Mouse (Mus musculus): ENCODE measurements at regions not wholly inside any gene's neighbourhood (a gene's known extent, or its start where the extent isn't known, plus 50 kb on each side); places are given as distances from the start of the nearest gene placed in this dataset.

GRCm38 (mm10) chr15:56604266-56604665 lies 873.2 kb downstream of the Slc22a22 start:
- no peak for DNase-seq (ENCODE audit: extremely low spot score in 1 of 2, low spot score in 1 of 2)

GRCm38 (mm10) chr15:56592656-56593055 lies 884.8 kb downstream of the Slc22a22 start:
- DNase-seq (ENCODE audit: extremely low spot score in 1 of 2, low spot score in 1 of 2): no peak

GRCm38 (mm10) chr15:56580745-56581515 lies 896.5 kb downstream of the Slc22a22 start:
- no peak for DNase-seq (ENCODE audit: extremely low spot score in 1 of 2, low spot score in 1 of 2)

GRCm38 (mm10) chr15:56563192-56563591 lies 914.2 kb downstream of the Slc22a22 start:
- DNase-seq (ENCODE audit: extremely low spot score in 1 of 2, low spot score in 1 of 2): no peak

DNA sequence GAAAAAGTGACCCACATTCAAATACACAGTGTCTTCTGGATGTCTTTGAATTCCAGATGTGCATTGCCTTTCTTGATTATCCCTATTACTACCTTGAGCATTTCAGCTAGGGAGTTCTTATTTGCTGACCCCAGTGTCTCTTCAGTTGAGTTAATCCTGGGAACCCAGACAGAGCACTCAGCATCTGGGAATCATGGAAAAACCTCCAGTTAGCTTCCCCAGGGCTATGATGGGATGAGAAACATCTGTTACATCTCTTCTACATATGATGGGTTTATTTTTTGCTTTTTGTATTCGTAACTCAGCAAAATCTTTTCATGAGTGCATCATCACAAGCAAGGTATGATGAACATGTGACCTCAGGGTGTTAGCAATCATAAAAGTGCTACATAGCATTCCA lies 914.6 kb downstream of the Slc22a22 start:
- no peak for DNase-seq (ENCODE audit: extremely low spot score in 1 of 2, low spot score in 1 of 2)

DNA sequence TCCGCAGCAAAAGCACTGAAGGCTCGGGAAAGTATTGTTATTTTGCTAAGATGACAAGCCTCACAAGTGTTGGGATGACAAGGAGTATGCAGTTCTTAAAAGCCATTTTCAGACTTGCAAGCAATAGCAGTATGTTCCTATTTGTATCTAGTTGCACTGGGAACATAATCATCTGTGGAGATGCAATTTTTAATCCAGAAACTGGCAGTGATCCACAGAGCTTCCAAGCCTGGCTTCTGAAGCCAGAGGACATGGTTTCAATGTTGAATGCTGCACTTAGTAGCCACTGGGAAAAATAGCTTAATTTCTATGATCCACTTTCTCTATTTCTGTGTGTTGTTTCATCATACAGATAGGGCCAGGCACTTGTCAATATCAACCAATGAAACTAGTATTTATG lies 915.3 kb downstream of the Slc22a22 start:
- DNase-seq (ENCODE audit: extremely low spot score in 1 of 2, low spot score in 1 of 2): no peak

DNA sequence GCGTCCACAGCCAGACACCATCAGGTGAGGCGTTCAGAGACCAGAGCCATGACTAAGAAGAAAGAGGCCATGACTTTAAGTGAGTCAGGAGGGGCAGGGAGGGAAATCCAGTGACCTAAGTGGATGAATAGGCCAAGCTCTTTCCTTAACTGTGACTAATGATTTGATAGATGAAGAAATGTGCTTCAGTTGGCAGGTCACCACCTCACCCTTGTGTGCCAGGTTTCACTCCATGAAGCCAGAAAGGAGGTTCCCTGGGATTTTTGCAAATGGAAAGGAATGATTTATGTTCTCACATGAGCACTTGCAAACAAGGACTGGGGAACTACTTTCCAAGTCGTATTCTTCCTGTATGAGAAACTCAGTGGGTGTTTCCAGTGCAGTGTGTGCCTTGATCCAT lies 923.0 kb downstream of the Slc22a22 start:
- no peak for DNase-seq (ENCODE audit: extremely low spot score in 1 of 2, low spot score in 1 of 2)

DNA sequence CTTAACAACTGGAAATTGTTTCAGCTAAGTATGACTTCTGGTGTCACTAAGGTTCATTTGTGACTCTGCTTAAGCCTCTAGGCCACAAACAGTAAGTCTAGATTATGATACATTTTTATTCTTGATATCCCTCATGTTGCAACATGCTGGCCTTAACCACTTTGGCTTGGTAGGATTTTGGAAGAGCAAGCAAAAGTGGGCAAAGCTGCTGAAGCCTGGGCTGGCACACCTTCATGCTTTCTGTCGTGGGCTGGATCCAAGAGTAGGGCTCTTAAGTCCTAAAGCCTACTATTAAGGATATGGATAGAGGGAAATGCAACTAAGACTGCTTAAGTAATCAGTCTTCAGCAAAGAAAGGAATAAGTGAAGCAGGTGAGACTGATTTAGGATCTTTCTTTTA lies 923.6 kb downstream of the Slc22a22 start:
- DNase-seq (ENCODE audit: extremely low spot score in 1 of 2, low spot score in 1 of 2): no peak

DNA sequence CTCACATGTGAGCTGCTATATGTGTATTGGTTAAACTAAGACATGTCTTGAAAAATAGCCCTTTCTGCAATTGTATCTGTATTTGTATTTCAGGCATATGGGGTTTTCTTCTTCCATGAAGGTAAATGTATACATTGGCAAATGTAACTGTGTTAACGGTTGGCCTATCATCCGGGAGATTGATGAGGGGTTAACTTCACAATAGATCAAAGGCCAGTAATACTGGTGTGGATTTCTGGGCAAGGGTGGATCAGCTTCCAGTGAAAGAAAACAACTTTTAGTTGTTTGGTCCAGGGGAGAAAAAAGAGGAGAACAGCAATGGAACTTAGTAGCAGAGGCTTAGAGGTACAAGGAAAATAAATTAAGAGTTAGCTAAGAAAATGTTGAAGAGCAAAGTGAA lies 945.9 kb downstream of the Slc22a22 start:
- no peak for DNase-seq (ENCODE audit: extremely low spot score in 1 of 2, low spot score in 1 of 2)

- DNase-seq (ENCODE audit: extremely low spot score in 1 of 2, low spot score in 1 of 2): no peak
These were observed 959.0 kb downstream of the Slc22a22 start for GRCm38 (mm10) chr15:56518379-56518778.

DNA sequence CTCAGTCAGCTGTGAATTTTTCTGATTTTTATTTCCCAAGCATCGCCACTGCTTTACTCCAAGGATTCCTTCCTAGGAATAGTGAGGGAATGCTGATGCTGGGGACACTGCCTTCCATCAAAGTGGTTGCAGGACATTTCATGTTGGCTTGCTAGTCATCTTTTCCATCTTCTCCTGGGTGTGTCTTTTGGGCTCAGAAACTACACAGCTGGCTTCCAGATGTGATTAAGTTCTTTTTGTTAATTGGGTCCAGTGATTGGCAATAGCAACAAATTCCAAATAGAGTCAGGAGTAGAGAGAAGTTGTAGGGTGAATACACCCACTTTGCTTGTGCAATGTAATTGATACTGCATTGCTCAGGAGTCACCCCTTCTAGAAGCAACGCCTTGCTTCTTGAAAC lies 961.3 kb downstream of the Slc22a22 start:
- no peak for DNase-seq (ENCODE audit: extremely low spot score in 1 of 2, low spot score in 1 of 2)

- DNase-seq (ENCODE audit: extremely low spot score in 1 of 2, low spot score in 1 of 2): no peak
These were observed 978.7 kb downstream of the Slc22a22 start for GRCm38 (mm10) chr15:56498774-56499173.

DNA sequence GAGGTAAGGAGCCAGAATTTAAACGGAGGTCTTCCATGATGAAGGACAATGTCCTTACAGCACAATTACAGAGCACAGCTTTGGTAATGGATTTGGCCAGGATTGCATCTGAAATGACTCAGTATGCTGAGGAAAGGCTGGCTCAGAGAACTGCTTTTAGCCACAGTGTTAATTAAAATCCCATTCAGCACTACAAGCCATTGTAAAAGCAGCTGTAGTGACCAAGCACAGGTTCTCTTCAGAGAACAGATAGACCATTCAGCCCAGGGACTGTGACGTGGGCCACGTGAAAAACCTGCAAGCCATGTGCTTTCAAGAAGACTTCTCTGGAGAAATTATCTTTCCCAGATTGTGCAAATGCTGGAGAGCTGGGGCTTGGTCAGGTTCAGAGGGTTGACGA lies 979.7 kb downstream of the Slc22a22 start:
- no peak for DNase-seq (ENCODE audit: extremely low spot score in 1 of 2, low spot score in 1 of 2)

DNA sequence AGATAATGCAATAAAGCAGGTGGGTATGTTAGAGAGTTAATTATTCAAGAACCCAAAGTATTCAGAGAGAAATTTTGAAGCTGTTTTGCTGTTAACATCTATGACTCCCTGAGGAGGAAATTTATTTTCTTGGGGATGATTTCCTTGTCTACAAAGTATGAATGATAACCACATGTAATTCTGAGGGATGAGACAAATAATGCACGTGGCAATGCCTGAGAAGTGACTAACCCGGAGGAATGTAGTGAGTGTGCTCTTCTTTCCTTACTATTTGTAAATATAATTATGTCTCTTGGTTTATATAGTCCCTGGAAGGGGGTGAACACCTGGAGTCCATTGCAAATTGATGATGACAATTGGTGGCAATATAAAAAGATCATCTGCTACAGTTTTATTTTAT lies 981.1 kb downstream of the Slc22a22 start:
- no peak for DNase-seq (ENCODE audit: extremely low spot score in 1 of 2, low spot score in 1 of 2)

DNA sequence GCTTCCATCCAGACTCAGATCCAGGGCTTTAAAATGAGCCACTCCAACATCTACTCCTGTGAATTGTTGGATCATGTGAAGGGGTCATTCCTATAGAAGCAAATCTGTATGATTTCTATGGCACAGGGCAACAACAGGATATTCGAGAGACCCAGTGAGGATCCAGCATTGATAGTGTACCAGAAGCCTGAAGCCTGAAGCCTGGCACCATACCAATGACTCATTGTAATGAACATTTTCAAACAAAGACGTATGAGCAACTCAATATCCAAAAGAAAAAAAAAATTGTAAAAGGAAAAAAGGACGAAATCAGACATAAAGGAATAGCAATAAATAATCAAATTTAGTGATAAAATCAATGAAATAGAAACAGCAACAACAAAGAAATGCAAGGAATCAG lies 991.5 kb downstream of the Slc22a22 start:
- no peak for DNase-seq (ENCODE audit: extremely low spot score in 1 of 2, low spot score in 1 of 2)

DNA sequence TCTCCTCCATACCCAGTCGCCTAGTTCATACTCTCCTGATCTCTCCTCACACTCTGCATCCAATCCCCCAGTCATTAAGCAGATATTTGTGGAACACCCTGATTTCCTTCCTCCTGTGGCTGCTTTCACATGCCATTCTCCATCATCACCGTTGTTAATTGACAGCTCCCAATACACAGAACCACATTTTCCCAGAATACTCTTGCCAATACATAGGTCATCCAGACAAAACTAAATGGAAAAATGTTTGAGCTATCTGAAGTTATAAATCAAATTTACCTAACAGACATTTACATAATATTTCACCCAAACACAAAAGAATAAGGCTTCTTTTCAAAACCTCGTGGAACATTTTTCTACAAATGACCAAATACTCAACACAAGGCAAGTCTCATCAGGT lies 992.7 kb downstream of the Slc22a22 start:
- no peak for DNase-seq (ENCODE audit: extremely low spot score in 1 of 2, low spot score in 1 of 2)

DNA sequence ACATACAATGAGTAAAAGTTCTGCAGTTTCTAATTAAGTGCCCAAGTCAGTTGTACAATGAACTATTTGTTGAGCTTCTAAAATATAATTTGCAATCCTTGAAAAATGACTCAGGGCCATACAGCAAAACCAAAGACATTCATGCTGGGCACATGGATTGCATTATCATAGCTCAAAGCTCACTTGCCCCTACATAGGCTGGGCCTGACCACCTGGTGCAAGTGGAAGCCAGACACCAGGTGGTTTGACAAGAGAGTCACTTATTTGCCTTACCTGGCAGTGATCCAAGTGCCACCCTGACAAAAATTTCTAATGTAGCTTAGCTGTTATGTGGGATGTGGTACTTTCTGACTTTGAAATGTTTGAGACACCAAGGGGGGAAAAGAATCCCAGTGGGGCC lies 997.7 kb downstream of the Slc22a22 start:
- DNase-seq (ENCODE audit: extremely low spot score in 1 of 2, low spot score in 1 of 2): no peak

- DNase-seq (ENCODE audit: extremely low spot score in 1 of 2, low spot score in 1 of 2): no peak
These were observed 998.4 kb downstream of the Slc22a22 start for GRCm38 (mm10) chr15:56479015-56479414.

GRCm38 (mm10) chr15:56473679-56474078 lies 1003.7 kb downstream of the Slc22a22 start:
- DNase-seq (ENCODE audit: extremely low spot score in 1 of 2, low spot score in 1 of 2): no peak

DNA sequence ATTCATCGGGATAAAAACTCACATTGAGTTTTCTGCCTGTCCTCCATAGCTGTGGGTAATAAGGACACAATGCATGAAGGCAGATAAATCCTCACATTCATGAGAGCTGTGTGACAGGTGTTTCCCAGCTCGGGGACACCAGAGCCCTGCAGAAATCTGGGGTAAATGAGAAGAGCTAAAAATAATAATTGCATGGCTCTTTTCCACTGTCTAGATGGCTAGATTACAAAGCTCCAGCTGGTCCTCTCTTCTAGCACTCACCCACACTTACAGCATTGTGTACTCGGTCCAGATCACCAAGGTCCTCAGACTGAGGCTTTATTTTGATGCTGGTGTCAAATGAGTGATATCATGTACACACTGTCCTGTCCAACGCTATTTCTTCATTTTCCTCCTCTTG lies 1025.5 kb downstream of the Slc22a22 start:
- DNase-seq (ENCODE audit: extremely low spot score in 1 of 2, low spot score in 1 of 2): no peak

- DNase-seq (ENCODE audit: extremely low spot score in 1 of 2, low spot score in 1 of 2): no peak
These were observed 1029.3 kb downstream of the Slc22a22 start for GRCm38 (mm10) chr15:56448015-56448645.

- DNase-seq (ENCODE audit: extremely low spot score in 1 of 2, low spot score in 1 of 2): no peak
These were observed 1037.3 kb downstream of the Slc22a22 start for GRCm38 (mm10) chr15:56440171-56440570.
